Mouse (Mus musculus) spleen, postnatal 4 days (tissue): ENCODE results near the gene Gm3183.
"Not testable (repeated sequence)": the region's sequence is repeated elsewhere in the genome, so short reads cannot be mapped to it uniquely, and the experiment has no call there.

Experiments used
- DNase-seq, 2 experiments: peaks; one replicate each; pipeline ENCODE4 v3.0.0; 2022; ENCODE audit warnings: low spot score in 2 of 2

Gm3183 gene

GRCm38 (mm10) chr5:94865136-94865535 lies at the start of gene Gm3183:
Gene Gm3183, plus strand, starts transcription at chr5:94865436.
- not testable (repeated sequence) for DNase-seq
